Mouse (Mus musculus): ENCODE measurements around the gene Tufm. TPM values are rescaled to one million over a fixed set of nuclear protein-coding genes. Genes with fewer than 3 reads are reported as not detected.

The Tufm gene
- total RNA-seq (2014; rRNA removed) (90.8 and 94.4 TPM in 2 replicates), polyA plus RNA-seq (2012; rRNA removed) (163 TPM in 2 replicates)

GRCm38 (mm10) chr7:126487052-126487483 lies at the start of gene Tufm:
TSS of gene Tufm (plus strand) at chr7:126487361.
- Histone ChIP-seq H3K4me1 (ENCODE audit: control insufficient read depth, insufficient read depth, low read length) (peaks cover 6% of the 10 kb centered on the region; the same call in 1 of the 2 replicates), H3K79me2 (ENCODE audit: control insufficient read depth, insufficient read depth, low read length) (no peaks in the 10 kb centered on the region), H3K36me3 (ENCODE audit: control insufficient read depth, insufficient read depth, low read length) (peaks cover 11% of the 10 kb centered on the region), H3K9ac (ENCODE audit: low read depth, low read length) (peak within 1 kb of the TSS; percentile 90), H3K27me3 (ENCODE audit: control insufficient read depth, insufficient read depth, low read length) (no peaks in the 10 kb centered on the region), H3K27ac (replicated peaks; ENCODE audit: insufficient read depth, low read depth, low read length) (peak within 1 kb of the TSS; percentile 32), H3K4me3 (ENCODE audit: insufficient read depth, low read depth, low read length) (peak within 1 kb of the TSS; percentile 87)
- under 1% methylated on average over 32 of the region's 32 CpGs for WGBS
- TF ChIP-seq CTCF (IDR thresholded peaks at IDR 0.05; ENCODE audit: low read depth, low read length), result no peak
- TF ChIP-seq POLR2A (IDR thresholded peaks at IDR 0.05; ENCODE audit: extremely low read depth, insufficient read depth, low read length), result peak; percentile 56; the same call in 1 of the 2 replicates
- DNase-seq (ENCODE audit: extremely low read depth, low read depth, low spot score), result peak; percentile 92

DNA sequence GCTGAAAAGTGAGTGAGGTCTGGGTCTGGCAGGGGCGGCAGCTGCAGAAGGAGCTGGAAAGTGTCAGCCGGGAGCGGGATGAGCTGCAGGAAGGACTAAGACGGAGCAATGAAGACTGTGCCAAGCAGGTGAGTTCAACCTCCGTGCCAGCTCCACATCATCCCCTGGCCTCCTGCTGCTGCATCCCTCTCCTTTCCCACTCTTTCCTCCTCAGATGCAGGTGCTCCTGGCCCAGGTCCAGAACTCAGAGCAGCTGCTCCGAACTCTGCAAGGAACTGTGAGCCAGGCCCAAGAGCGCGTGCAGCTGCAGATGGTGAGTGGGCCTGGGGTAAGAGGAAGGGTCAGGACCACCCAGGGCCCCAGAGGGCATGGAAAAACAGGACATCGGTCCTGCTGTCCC lies 47.0 kb upstream of the Tufm start:
- TF ChIP-seq CTCF (IDR thresholded peaks at IDR 0.05; ENCODE audit: low read depth, low read length) (no peak), POLR2A (IDR thresholded peaks at IDR 0.05; ENCODE audit: extremely low read depth, insufficient read depth, low read length) (no peak)
- Histone ChIP-seq H3K27me3 (ENCODE audit: control insufficient read depth, insufficient read depth, low read length) (no peaks in the 10 kb centered on the region), H3K9ac (ENCODE audit: low read depth, low read length) (no peak overlapping the region), H3K36me3 (ENCODE audit: control insufficient read depth, insufficient read depth, low read length) (peaks cover 10% of the 10 kb centered on the region), H3K4me3 (ENCODE audit: insufficient read depth, low read depth, low read length) (no peak overlapping the region), H3K4me1 (ENCODE audit: control insufficient read depth, insufficient read depth, low read length) (no peaks in the 10 kb centered on the region), H3K79me2 (ENCODE audit: control insufficient read depth, insufficient read depth, low read length) (no peaks in the 10 kb centered on the region), H3K27ac (replicated peaks; ENCODE audit: insufficient read depth, low read depth, low read length) (no peak overlapping the region)
- 97% methylated on average over 9 of the region's 9 CpGs for WGBS
- no peak for DNase-seq (ENCODE audit: extremely low read depth, low read depth, low spot score)

GRCm38 (mm10) chr7:126443997-126444396 lies 43.2 kb upstream of the Tufm start:
- 97% methylated on average over 10 of the region's 10 CpGs for WGBS
- Histone ChIP-seq H3K9ac (ENCODE audit: low read depth, low read length) (no peak overlapping the region), H3K27ac (replicated peaks; ENCODE audit: insufficient read depth, low read depth, low read length) (no peak overlapping the region), H3K4me3 (ENCODE audit: insufficient read depth, low read depth, low read length) (no peak overlapping the region), H3K36me3 (ENCODE audit: control insufficient read depth, insufficient read depth, low read length) (peaks cover 14% of the 10 kb centered on the region), H3K4me1 (ENCODE audit: control insufficient read depth, insufficient read depth, low read length) (no peaks in the 10 kb centered on the region), H3K27me3 (ENCODE audit: control insufficient read depth, insufficient read depth, low read length) (no peaks in the 10 kb centered on the region), H3K79me2 (ENCODE audit: control insufficient read depth, insufficient read depth, low read length) (no peaks in the 10 kb centered on the region)
- DNase-seq (ENCODE audit: extremely low read depth, low read depth, low spot score), result no peak
- no peak for TF ChIP-seq CTCF (IDR thresholded peaks at IDR 0.05; ENCODE audit: low read depth, low read length)
- TF ChIP-seq POLR2A (IDR thresholded peaks at IDR 0.05; ENCODE audit: extremely low read depth, insufficient read depth, low read length), result no peak

GRCm38 (mm10) chr7:126444536-126444935 lies 42.6 kb upstream of the Tufm start:
- 98% methylated on average over 9 of the region's 9 CpGs for WGBS
- H3K4me3 ChIP-seq (ENCODE audit: insufficient read depth, low read depth, low read length), result no peak overlapping the region
- H3K36me3 ChIP-seq (ENCODE audit: control insufficient read depth, insufficient read depth, low read length), result peaks cover 14% of the 10 kb centered on the region
- no peak overlapping the region for H3K27ac ChIP-seq (replicated peaks; ENCODE audit: insufficient read depth, low read depth, low read length)
- no peaks in the 10 kb centered on the region for H3K79me2 ChIP-seq (ENCODE audit: control insufficient read depth, insufficient read depth, low read length)
- no peak for TF ChIP-seq POLR2A (IDR thresholded peaks at IDR 0.05; ENCODE audit: extremely low read depth, insufficient read depth, low read length)
- no peaks in the 10 kb centered on the region for H3K27me3 ChIP-seq (ENCODE audit: control insufficient read depth, insufficient read depth, low read length)
- H3K9ac ChIP-seq (ENCODE audit: low read depth, low read length), result no peak overlapping the region
- no peak for DNase-seq (ENCODE audit: extremely low read depth, low read depth, low spot score)
- no peaks in the 10 kb centered on the region for H3K4me1 ChIP-seq (ENCODE audit: control insufficient read depth, insufficient read depth, low read length)

DNA sequence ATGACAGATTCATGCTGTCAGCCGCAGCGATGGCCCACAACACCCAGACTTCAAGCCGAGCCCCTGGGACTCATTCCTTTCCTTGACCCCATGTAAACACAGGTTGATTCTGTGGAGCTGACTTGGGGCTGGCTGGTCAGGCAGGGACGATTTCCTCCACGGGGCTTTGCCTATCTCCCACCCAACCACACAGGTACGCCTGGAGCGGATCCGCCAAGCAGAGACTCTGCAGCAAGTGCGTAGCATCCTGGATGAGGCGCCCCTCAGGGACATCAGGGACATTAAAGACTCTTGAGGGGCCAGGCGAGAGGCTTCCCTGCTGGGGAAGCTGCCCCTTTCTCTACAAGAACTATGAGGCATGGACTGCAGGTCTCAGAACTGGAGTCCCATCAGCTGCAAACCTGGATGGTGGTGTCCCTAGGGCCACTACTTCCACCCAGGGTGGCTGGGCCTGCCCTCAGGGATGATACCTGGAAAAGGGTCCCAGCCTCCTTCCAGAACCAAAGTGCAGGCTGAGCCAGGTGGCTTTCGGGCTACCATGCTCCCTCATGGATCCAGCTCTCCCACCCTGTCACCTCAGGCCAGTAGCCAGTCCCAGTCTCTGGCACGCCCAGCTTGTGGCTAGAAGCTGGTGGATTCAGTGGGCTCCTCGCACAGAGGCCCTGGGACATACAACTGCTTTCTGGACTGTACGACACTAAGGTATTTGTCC lies 41.9 kb upstream of the Tufm start:
- Histone ChIP-seq H3K36me3 (ENCODE audit: control insufficient read depth, insufficient read depth, low read length) (peaks cover 14% of the 10 kb centered on the region), H3K9ac (ENCODE audit: low read depth, low read length) (no peak overlapping the region), H3K4me3 (ENCODE audit: insufficient read depth, low read depth, low read length) (no peak overlapping the region), H3K4me1 (ENCODE audit: control insufficient read depth, insufficient read depth, low read length) (no peaks in the 10 kb centered on the region), H3K79me2 (ENCODE audit: control insufficient read depth, insufficient read depth, low read length) (no peaks in the 10 kb centered on the region), H3K27me3 (ENCODE audit: control insufficient read depth, insufficient read depth, low read length) (no peaks in the 10 kb centered on the region), H3K27ac (replicated peaks; ENCODE audit: insufficient read depth, low read depth, low read length) (no peak overlapping the region)
- WGBS, result 97% methylated on average over 15 of the region's 15 CpGs
- DNase-seq (ENCODE audit: extremely low read depth, low read depth, low spot score), result no peak
- TF ChIP-seq POLR2A (IDR thresholded peaks at IDR 0.05; ENCODE audit: extremely low read depth, insufficient read depth, low read length), result no peak
- no peak for TF ChIP-seq CTCF (IDR thresholded peaks at IDR 0.05; ENCODE audit: low read depth, low read length)

DNA sequence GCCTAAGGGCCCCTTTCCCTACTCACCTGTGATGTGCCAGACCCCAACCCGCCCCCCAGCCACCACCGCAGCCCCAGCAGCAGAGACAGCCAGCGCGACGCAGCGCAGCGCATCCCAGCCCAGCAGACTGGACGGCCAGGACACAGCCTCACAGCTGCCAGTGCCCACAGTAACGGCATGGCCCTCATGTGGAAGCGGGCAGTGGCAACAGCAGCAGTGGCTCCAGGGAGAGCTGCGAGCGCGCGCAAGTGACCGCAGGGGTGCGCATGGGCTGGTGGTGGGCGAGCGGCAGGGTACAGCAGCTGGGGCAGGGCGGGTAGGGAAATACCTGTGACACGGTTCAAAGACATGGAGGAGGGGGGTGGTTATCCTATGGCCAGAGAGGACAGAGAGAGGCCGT lies 40.9 kb upstream of the Tufm start:
- no peak overlapping the region for H3K4me3 ChIP-seq (ENCODE audit: insufficient read depth, low read depth, low read length)
- no peak overlapping the region for H3K27ac ChIP-seq (replicated peaks; ENCODE audit: insufficient read depth, low read depth, low read length)
- H3K79me2 ChIP-seq (ENCODE audit: control insufficient read depth, insufficient read depth, low read length), result no peaks in the 10 kb centered on the region
- H3K27me3 ChIP-seq (ENCODE audit: control insufficient read depth, insufficient read depth, low read length), result no peaks in the 10 kb centered on the region
- DNase-seq (ENCODE audit: extremely low read depth, low read depth, low spot score), result no peak
- H3K4me1 ChIP-seq (ENCODE audit: control insufficient read depth, insufficient read depth, low read length), result no peaks in the 10 kb centered on the region
- no peak overlapping the region for H3K9ac ChIP-seq (ENCODE audit: low read depth, low read length)
- peaks cover 14% of the 10 kb centered on the region for H3K36me3 ChIP-seq (ENCODE audit: control insufficient read depth, insufficient read depth, low read length)
- WGBS, result 97% methylated on average over 21 of the region's 21 CpGs
- TF ChIP-seq CTCF (IDR thresholded peaks at IDR 0.05; ENCODE audit: low read depth, low read length), result no peak
- TF ChIP-seq POLR2A (IDR thresholded peaks at IDR 0.05; ENCODE audit: extremely low read depth, insufficient read depth, low read length), result no peak
